Mouse (Mus musculus) liver, embryonic 14.5 days (tissue): ENCODE results near the gene Cpn1.

Experiments used
- CTCF ChIP-seq: IDR thresholded peaks from 2 replicates; pipeline ENCODE4 v1.5.1; 2016; ENCODE audit warnings: antibody characterized with exemption, low read depth, control low read depth
- EP300 ChIP-seq: IDR thresholded peaks from 2 replicates; pipeline ENCODE4 v1.6.1; 2016; ENCODE audit warnings: antibody characterized with exemption, low read depth

- TF ChIP-seq CTCF = no peak
- no peak for TF ChIP-seq EP300
Measured at GRCm38 (mm10) chr19:43966481-43966880, 19.9 kb downstream of the Cpn1 start.
